Mouse (Mus musculus) olfactory bulb, adult 2 months (tissue): ENCODE measurements around the gene Elovl6. TPM values are rescaled to one million over a fixed set of nuclear protein-coding genes. Genes with fewer than 3 reads are reported as not detected.

Experiments
- H3K27ac ChIP-seq: fragments of 200-500 bp; 2 replicates; pipeline ENCODE4 v1.5.1; 2012; ENCODE audit warnings: low read depth, low read length; ENCODE audit not compliant: insufficient read depth
- H3K4me1 ChIP-seq: fragments of 200-500 bp; 2 replicates; pipeline ENCODE4 v1.6.1; 2012; ENCODE audit warnings: low read length; ENCODE audit not compliant: control insufficient read depth, insufficient read depth
- H3K4me3 ChIP-seq: fragments of 200-500 bp; 2 replicates; pipeline ENCODE4 v1.5.1; 2012; ENCODE audit warnings: mild to moderate bottlenecking, low read depth, low read length, moderate library complexity; ENCODE audit not compliant: insufficient read depth
- CTCF ChIP-seq: fragments of 200-500 bp; IDR thresholded peaks from 2 replicates; pipeline ENCODE4 v1.5.1; 2012; ENCODE audit warnings: low read depth, mild to moderate bottlenecking, low read length, moderate library complexity; ENCODE audit not compliant: insufficient read depth
- POLR2A ChIP-seq: fragments of 200-500 bp; IDR thresholded peaks from 2 replicates; pipeline ENCODE4 v1.6.1; 2012; ENCODE audit warnings: mild to moderate bottlenecking, low read depth, low read length, moderate library complexity; ENCODE audit not compliant: insufficient read depth
- WGBS: fragments of 180-500 bp; shearing (Covaris S2); methylation state at CpG from one replicate; pipeline ENCODE4 v1.1.7; 2018; 5-methylcytosine and 5-hydroxymethylcytosine counted together
- polyA plus RNA-seq: library from polyadenylated mRNA; stranded (reverse); fragments of >200 nt; gene quantifications from 2 replicates; pipeline ENCODE4 v1.2.4, GENCODE M21; 2012; ENCODE audit warnings: low replicate concordance; ENCODE audit not compliant: missing spikeins, insufficient read depth, insufficient read length

The Elovl6 gene
- polyA plus RNA-seq, 1 experiment, result 155 TPM

DNA sequence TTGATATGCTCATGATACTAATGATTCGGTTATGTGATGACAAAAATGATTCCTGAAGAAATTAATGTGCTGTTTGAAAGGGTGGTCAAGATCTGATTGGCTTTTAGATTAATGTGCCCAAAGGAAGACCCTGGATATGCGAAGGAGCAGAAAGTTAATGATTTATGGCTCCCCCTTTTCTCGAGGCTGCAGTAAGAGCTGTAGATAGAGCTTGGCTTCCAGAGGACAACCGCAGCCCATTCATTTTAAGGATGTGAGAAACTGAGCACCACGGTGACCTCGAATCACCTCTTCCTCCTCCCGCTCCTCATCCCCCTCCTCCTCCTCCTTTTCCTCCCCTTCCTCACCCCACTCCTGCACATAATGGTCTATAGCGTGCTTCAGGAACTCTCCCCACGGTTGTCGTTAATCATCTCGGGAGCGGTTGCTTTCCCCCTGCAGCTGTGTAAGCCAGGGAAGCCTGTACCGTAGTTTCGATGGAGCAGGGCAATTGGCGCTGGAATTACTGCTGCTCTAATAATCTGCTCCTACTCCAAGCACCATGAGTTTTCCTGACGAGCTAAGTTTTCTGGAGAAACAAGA is 87.1 kb downstream of the Elovl6 start:
- 64% methylated on average over 16 of the region's 16 CpGs for WGBS
- Histone ChIP-seq H3K27ac (no peak overlapping the region), H3K4me1 (peaks cover 3% of the 10 kb centered on the region), H3K4me3 (no peak overlapping the region)
- TF ChIP-seq CTCF (no peak), POLR2A (no peak)

DNA sequence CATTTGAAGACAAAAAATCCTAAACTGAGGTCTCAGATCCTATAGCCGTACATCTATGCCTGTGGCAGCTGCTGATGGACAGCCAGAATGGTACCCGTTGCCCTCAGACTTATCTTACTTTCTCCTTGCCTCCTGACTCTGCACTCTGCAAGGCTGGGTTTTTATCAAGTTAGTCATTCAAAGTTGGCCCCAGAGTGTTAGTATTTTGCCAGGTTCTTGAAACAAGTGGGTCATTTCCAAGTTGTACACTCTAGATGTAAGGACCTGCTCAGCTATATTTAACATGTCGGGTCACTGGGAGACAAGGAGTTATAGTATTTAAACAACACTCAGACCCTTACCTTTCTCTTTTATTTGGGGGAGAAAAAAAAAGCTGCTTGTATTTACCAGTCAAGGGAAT is 88.6 kb downstream of the Elovl6 start:
- TF ChIP-seq CTCF (no peak), POLR2A (no peak)
- WGBS, result 85% methylated on average over 3 of the region's 3 CpGs
- peaks cover 3% of the 10 kb centered on the region for H3K4me1 ChIP-seq
- H3K27ac ChIP-seq, result no peak overlapping the region
- no peak overlapping the region for H3K4me3 ChIP-seq

DNA sequence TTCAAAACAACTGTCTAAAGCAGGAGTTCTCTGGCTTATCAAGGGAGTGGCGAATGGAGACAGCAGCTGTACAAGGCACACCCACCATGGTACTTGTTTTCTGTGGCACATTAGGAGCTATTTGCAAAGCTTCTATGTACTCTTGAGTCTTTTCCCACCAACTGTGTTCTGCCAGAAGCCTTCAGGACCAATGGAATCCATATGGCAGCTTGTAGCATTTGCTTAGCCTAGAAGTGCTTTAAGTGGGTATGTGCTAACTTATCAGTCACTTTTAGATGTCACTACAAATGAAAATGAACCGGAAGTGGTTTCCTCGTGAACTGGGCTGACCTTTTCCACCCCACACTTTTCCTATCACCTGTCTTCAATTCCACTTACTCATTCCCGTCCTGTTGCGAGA is 89.1 kb downstream of the Elovl6 start:
- no peak overlapping the region for H3K27ac ChIP-seq
- H3K4me3 ChIP-seq, result no peak overlapping the region
- peaks cover 3% of the 10 kb centered on the region for H3K4me1 ChIP-seq
- TF ChIP-seq POLR2A, result no peak
- TF ChIP-seq CTCF, result no peak
- WGBS, result 71% methylated on average over 5 of the region's 5 CpGs

DNA sequence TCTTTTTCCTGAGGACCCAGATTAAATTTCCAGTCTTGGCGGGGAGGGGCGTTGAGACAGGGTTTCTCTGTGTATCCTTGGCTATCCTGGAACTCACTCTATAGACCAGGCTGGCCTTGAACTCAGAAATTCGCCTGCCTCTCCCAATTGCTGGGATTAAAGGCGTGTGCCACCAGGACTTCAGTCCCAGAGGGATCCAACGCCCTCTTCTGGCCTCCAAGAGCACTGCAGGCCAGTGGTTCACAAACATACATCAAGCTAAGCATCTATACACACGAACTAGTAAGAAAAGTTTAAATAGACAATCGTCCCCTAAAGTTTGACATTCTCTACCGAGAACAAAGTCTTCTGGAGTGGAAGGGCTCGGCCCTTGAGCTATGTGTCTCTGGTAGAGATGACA is 90.0 kb downstream of the Elovl6 start:
- 85% methylated on average over 9 of the region's 9 CpGs for WGBS
- Histone ChIP-seq H3K4me3 (no peak overlapping the region), H3K27ac (no peak overlapping the region), H3K4me1 (peaks cover 3% of the 10 kb centered on the region)
- no peak for TF ChIP-seq POLR2A
- no peak for TF ChIP-seq CTCF

DNA sequence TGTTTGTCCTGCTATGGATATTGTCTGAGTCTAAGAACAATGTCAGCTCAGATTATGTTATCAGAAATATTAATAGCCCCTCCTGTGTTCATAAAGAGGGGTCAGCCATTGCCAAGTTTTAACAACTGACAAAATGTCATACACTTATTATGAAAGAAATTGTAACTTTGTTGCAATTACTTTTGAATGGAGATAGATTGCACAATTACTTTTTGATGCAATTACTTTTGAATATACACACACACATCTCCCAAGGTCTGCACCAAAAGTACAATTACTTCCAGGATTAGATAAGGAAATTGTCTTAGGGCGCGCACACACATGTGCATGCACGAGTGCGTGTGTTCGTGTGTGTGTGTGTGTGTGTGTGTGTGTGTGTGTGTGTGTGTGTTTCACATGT is 90.5 kb downstream of the Elovl6 start:
- H3K27ac ChIP-seq, result no peak overlapping the region
- no peak overlapping the region for H3K4me3 ChIP-seq
- no peak for TF ChIP-seq CTCF
- TF ChIP-seq POLR2A, result no peak
- H3K4me1 ChIP-seq, result peaks cover 3% of the 10 kb centered on the region
- WGBS, result 100% methylated on average over 5 of the region's 5 CpGs

DNA sequence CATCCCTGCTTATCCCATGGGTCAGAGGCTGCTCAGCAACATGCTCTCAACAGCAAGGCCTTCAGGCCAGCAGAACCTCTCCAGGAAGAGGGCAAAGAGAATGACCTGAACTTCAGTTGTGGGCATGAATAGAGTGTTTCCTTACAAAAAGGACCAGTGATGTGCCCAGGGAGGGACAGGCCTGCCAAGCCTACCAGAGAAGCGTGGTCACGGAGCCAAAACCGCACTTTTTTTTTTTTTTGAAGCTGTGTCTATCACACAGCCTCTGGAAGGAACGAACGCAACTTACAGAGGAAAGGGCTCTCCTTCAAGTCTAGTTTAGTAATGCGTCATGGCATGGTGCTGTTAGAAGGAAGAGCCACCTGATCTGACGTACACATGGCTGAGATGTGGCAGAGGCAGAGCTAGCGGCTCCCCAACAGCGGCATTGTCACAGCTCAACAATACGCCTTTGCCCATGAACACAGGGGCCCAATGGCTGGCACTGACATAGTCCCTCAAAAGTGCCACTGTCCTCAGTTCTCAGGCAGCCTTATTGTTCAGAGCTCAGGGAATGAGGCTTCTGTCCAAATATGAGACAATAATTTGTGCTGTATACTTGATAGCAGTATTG is 92.1 kb downstream of the Elovl6 start:
- TF ChIP-seq POLR2A (no peak), CTCF (no peak)
- no peak overlapping the region for H3K4me3 ChIP-seq
- 75% methylated on average over 10 of the region's 10 CpGs for whole genome bisulfite sequencing
- H3K27ac ChIP-seq, result no peak overlapping the region
- peaks cover 2% of the 10 kb centered on the region for H3K4me1 ChIP-seq

DNA sequence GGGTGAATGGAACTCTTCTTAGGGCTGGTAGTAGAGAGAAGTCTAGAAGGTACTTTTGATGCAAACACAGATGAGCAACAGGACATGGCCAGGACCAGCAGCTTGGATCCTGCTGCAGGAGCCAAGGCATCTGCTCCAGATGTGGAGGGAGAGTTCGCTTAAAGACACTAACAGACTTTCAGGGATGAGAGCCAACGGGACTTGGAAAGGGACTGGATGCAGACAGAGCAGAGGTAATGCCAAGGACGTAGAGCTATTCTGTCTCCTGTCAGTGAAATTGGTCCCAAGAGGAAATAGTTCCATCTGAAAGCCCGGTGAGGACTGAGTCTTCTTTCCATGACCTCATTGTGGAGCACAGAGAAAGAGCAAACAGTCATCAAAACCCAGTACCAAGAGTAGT is 95.1 kb downstream of the Elovl6 start:
- H3K4me3 ChIP-seq, result no peak overlapping the region
- H3K4me1 ChIP-seq, result no peaks in the 10 kb centered on the region
- 85% methylated on average over 4 of the region's 4 CpGs for WGBS
- TF ChIP-seq POLR2A, result no peak
- TF ChIP-seq CTCF, result no peak
- H3K27ac ChIP-seq, result no peak overlapping the region

DNA sequence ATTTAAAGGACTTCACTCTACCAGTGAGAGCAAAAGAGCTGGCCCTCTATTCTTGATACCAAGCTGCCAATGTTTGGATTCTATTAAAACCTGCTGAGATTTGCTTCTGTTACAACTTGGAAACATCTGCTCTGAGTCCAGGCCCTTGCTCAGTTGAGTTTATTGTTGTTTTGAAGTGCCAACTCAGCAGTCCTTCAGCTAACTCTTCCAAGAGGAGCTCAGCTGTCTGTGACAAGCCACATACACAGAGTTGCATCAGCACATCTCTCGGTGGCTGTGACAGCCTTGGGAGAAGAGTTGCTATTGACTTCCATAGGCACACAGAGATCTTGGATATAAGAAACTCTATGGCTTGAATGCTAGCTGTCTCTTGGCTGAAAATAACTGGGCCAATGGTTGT is 98.9 kb downstream of the Elovl6 start:
- no peak for TF ChIP-seq CTCF
- no peak for TF ChIP-seq POLR2A
- WGBS, result 54% methylated on average over 1 of the region's 1 CpGs
- H3K27ac ChIP-seq, result no peak overlapping the region

DNA sequence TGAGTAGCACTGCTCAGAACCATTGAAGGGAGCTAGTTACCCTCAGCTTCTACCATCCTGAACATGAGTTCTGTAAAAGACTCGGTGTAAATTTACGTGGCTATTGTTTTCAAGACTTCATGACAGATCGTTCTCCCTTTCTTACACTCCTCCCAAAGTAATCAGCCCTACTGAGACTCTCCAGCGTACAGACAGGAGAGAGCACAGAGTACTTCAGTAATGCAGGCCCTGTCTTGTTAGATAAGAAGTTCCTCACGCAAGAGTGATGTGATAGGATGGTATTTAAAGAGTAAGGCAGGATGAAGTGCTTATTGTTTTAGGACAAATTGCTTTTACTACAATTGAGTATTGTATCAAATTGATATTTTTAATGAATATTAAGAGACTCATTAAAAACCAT is 99.7 kb downstream of the Elovl6 start:
- no peak for TF ChIP-seq CTCF
- TF ChIP-seq POLR2A, result no peak
- Histone ChIP-seq H3K4me3 (no peak overlapping the region), H3K27ac (no peak overlapping the region), H3K4me1 (no peaks in the 10 kb centered on the region)
- 96% methylated on average over 5 of the region's 5 CpGs for WGBS

More for the DNA sequence above, 98.9 kb downstream of the Elovl6 start:
- Histone ChIP-seq H3K4me1 (no peaks in the 10 kb centered on the region), H3K4me3 (no peak overlapping the region)
